Mouse (Mus musculus) bone marrow macrophage, adult 2 months (primary cell): Measurements from ENCODE around the gene Rps6ka2.

Experiments
- CTCF ChIP-seq: IDR thresholded peaks from 2 replicates; pipeline ENCODE4 v1.5.1; 2012; ENCODE audit warnings: low read depth, mild to moderate bottlenecking, low read length, moderate library complexity
- POLR2A ChIP-seq: IDR thresholded peaks from 2 replicates; pipeline ENCODE4 v1.6.1; 2012; ENCODE audit warnings: mild to moderate bottlenecking, low read depth, low read length, borderline replicate concordance

GRCm38 (mm10) chr17:7231790-7232189, 61.9 kb downstream of the Rps6ka2 start:
- TF ChIP-seq CTCF = no peak
- no peak for TF ChIP-seq POLR2A
